Mouse (Mus musculus) stomach, postnatal 0 days (tissue): Measurements from ENCODE around the gene Gm12184.

Experiments
- CTCF ChIP-seq: IDR thresholded peaks from 2 replicates; pipeline ENCODE4 v1.5.1; 2016; ENCODE audit warnings: antibody characterized with exemption, low read depth, mild to moderate bottlenecking, moderate library complexity
- EP300 ChIP-seq: optimal IDR thresholded peaks from 2 replicates; pipeline ENCODE3; 2016; ENCODE audit warnings: antibody characterized with exemption

DNA sequence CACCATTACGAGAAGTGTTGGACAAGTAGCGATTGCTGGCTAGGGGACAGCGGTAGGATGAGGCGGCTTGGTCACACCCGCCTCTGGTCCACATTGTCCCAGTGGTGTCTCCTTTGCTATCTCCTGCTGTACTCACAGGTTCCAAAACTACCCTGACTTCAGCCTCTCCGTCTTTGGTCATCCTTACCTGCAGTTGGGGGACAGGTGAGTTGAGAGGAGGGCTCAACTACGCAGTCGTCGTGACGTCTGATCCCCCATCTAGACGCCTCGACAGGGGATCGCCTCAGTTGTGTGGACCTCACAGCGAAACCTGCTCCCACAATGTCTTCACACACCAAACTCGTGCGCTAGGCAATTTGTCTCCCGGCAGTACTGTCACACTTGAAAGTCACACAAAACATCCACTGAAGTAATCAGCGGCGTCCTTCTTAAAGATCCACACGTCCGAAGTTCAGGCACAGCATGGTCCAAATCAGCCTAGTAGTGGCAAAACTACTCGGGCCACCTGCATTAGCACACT, 2.1 kb downstream of the Gm12184 start:
- TF ChIP-seq EP300, result no peak
- no peak for TF ChIP-seq CTCF
